Mouse (Mus musculus) olfactory bulb, adult 2 months (tissue): ENCODE measurements at regions not wholly inside any gene's neighbourhood (a gene's known extent, or its start where the extent isn't known, plus 50 kb on each side); places are given as distances from the start of the nearest gene placed in this dataset.

Experiments
- CTCF ChIP-seq: fragments of 200-500 bp; IDR thresholded peaks from 2 replicates; pipeline ENCODE4 v1.5.1; 2012; ENCODE audit warnings: low read depth, mild to moderate bottlenecking, low read length, moderate library complexity; ENCODE audit not compliant: insufficient read depth
- POLR2A ChIP-seq: fragments of 200-500 bp; IDR thresholded peaks from 2 replicates; pipeline ENCODE4 v1.6.1; 2012; ENCODE audit warnings: mild to moderate bottlenecking, low read depth, low read length, moderate library complexity; ENCODE audit not compliant: insufficient read depth

DNA sequence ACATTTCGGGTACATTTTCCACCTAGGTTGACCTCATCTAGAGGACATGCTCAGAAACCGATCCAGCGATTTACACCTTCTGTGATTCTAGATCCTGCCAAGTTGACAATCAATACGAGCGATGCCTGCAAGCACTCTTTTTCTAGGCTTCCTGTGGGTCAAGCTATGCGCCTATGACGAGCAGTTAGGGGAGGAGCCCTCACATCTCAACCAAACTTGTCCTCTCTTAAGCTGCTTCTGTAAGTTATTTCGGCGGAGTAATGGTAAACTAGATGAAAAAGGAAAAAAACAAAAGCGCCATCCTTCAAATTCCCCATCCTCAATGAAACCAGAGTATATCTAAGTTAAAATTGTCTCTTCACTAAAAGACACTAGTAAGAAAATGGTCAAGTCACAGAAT is 858.5 kb downstream of the Zfp704 start:
- TF ChIP-seq POLR2A (no peak), CTCF (no peak)
